Mouse (Mus musculus): ENCODE data around the gene Tesc.

DNA sequence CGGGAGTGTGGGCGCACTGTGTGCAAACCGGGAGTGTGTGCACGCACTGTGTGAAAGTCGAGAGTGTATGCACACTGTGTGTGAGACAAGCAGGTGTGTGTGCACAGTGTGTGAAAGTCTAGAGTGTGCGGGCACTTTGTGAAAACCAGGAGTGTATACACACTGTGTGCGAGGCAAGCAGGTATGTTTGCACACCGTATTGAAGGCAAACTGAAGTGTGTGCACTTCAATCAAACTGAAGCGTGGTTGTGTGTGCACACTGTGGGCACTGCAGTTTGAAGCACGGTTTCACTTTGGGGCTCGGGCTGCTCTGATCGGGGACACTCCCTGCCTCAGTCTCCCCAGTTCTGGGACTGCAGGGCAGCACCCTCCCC lies 1.5 kb downstream of the Tesc start:
- no peak for TF ChIP-seq CTCF (IDR thresholded peaks at IDR 0.05; ENCODE audit: control insufficient read depth, insufficient read depth, insufficient replicate concordance, low read depth, low read length)
- no peak for TF ChIP-seq POLR2A (IDR thresholded peaks at IDR 0.05; ENCODE audit: control insufficient read depth, low read depth, low read length)

All from testis, adult 2 months (tissue).